Mouse (Mus musculus): Measurements from ENCODE around the gene Carmil1. TPM values are rescaled to one million over a fixed set of nuclear protein-coding genes. Genes with fewer than 3 reads are reported as not detected.

Gene Carmil1
- total RNA-seq, 4 experiments from 2014 or later: 52.8 to 101 (median 64.1) TPM

- no peak for DNase-seq
Measured at GRCm38 (mm10) chr13:24211229-24211628, 69.4 kb downstream of the Carmil1 start.

- DNase-seq: no peak
Measured at GRCm38 (mm10) chr13:24206097-24206496, 74.5 kb downstream of the Carmil1 start.

GRCm38 (mm10) chr13:24202314-24202713 is 78.3 kb downstream of the Carmil1 start:
- DNase-seq: no peak

- DNase-seq: no peak
Measured at GRCm38 (mm10) chr13:24199861-24200543, 80.6 kb downstream of the Carmil1 start.

GRCm38 (mm10) chr13:24198396-24198924 is 82.1 kb downstream of the Carmil1 start:
- DNase-seq: no peak

- no peak for DNase-seq
Measured at GRCm38 (mm10) chr13:24195371-24195770, 85.2 kb downstream of the Carmil1 start.

GRCm38 (mm10) chr13:24194018-24194417 is 86.6 kb downstream of the Carmil1 start:
- no peak for DNase-seq

GRCm38 (mm10) chr13:24190875-24191663 is 89.5 kb downstream of the Carmil1 start:
- DNase-seq: no peak

- no peak for DNase-seq
Measured at GRCm38 (mm10) chr13:24187026-24187425, 93.6 kb downstream of the Carmil1 start.

- no peak for DNase-seq
Measured at GRCm38 (mm10) chr13:24185641-24186040, 95.0 kb downstream of the Carmil1 start.

- DNase-seq: no peak
Measured at GRCm38 (mm10) chr13:24182878-24183277, 97.7 kb downstream of the Carmil1 start.

- no peak for DNase-seq
Measured at GRCm38 (mm10) chr13:24179538-24179937, 101.1 kb downstream of the Carmil1 start.

GRCm38 (mm10) chr13:24177600-24177999 is 103.0 kb downstream of the Carmil1 start:
- DNase-seq: no peak

GRCm38 (mm10) chr13:24176835-24177234 is 103.8 kb downstream of the Carmil1 start:
- DNase-seq: no peak

GRCm38 (mm10) chr13:24169658-24170057 is 110.9 kb downstream of the Carmil1 start:
- DNase-seq: no peak

GRCm38 (mm10) chr13:24163368-24163767 is 117.2 kb downstream of the Carmil1 start:
- no peak for DNase-seq

GRCm38 (mm10) chr13:24161105-24161504 is 119.5 kb downstream of the Carmil1 start:
- DNase-seq: no peak

GRCm38 (mm10) chr13:24159972-24160371 is 120.6 kb downstream of the Carmil1 start:
- no peak for DNase-seq

GRCm38 (mm10) chr13:24159190-24159965 is 121.2 kb downstream of the Carmil1 start:
- DNase-seq: no peak

GRCm38 (mm10) chr13:24157560-24158011 is 123.0 kb downstream of the Carmil1 start:
- DNase-seq: no peak

- DNase-seq: no peak
Measured at GRCm38 (mm10) chr13:24155190-24155589, 125.4 kb downstream of the Carmil1 start.

GRCm38 (mm10) chr13:24154281-24155061 is 126.1 kb downstream of the Carmil1 start:
- DNase-seq: no peak

Measured in adrenal gland, adult 8-10 months (tissue).